Mouse (Mus musculus) left cerebral cortex, adult 18-20 months (tissue): ENCODE measurements around the gene Slc27a5. TPM values are rescaled to one million over a fixed set of nuclear protein-coding genes. Genes with fewer than 3 reads are reported as not detected.

Experiments
- DNase-seq, 2 experiments: peaks; one replicate each; pipeline ENCODE4 v3.0.0; 2021 to 2022; ENCODE audit warnings: low spot score in 2 of 2, mixed read lengths in 1 of 2
- total RNA-seq, 2 experiments: library from RNA; stranded (reverse); gene quantifications; 2 replicates each; pipeline ENCODE4 v1.2.3; 2021

The Slc27a5 gene
- total RNA-seq, 2 experiments from 2014 or later = 0.28 TPM; not detected in 1

DNA sequence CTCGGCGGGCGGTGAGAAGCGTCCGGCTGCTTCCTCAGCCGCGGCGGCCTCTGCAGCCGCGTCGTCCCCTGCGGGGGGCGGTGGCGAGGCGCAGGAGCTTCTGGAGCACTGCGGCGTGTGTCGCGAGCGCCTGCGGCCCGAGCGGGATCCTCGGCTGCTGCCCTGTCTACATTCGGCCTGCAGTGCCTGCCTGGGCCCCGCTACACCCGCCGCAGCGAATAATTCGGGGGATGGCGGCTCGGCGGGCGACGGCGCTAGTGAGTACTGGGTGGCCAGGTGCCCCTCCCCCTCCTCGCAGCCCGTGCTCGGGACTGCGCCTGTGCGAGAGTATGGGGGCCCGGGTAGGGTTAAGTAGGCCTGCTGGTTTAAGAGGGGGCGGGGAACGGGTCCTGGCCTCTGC is 26.8 kb upstream of the Slc27a5 start:
- peak; percentile 77 to 79 for DNase-seq

DNA sequence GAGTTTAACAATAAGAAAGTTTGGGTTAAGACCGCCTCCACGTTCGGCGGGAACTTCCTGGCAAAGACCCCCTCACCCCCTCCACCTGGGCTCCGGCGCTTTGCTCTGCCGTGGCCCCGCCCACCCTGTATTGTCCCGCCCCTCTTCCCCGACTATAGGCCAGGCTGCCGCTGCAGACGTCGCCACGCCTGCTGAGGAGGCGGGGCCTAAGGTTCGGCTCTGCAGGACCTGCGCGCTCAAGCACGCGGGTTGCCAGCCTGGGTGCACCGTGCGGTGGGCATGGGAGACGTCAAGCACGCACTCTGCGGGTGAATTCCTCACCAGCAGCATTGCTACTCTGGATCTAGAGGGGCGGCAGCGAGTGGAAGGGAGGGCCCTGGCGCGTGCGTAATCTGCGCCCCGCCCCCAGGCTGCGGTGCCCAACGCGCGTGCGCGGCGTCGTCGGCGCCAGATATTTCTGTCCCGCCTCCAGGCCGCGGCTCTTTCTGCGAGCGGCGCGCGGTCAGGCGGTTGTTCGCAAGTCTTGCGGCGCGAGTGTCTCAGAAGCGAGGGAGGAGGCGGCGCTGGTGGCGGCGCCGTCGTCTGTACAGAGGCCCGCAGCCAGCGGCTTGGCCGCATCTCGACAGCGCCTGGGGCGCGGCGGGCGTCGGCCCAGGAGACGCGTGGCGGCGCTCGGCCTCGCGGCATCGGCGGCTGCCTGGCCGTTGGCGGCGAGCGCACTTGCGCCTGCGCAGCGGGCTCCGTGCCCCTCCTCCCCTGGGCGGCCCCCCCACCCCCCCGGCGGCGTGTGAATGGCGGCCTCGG is 26.1 kb upstream of the Slc27a5 start:
- DNase-seq = peak; percentile 92 to 95

DNA sequence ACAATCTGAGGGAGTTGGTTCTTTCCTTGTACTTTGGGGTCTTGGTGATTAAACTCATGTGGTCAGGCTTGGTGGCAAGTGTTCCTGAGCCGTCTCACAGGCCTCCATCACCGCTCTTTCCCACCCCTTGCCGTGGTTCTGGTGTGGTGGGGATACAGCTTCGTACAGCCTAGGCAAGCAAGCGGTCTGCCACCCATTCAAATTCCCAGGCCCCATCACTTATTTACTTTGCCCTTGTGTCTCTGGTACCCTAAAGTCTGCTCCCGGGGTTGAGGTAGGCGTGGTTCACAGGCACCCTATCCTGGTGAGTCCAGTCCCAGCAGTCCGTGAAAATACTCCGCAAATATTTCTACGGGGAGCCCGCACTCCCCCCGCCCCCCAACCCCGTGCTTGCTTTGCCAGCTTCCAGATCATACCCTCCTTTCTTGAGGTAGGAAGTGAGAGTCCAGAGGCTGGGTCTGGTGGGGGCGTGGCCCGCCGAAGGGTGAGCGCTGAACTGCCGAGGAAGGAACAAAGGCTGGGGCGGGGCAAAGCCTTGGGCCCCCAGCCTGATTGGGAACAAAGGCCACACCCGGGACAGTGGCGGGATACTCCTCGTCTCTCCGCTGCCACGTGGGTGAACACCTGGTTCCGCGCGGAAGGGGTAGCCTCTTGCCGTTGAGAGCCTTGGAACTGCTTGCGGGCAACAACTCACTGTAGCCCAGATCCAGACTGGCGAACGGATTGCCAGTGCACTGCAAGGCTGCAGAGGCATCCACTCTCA is 25.0 kb upstream of the Slc27a5 start:
- no peak for DNase-seq

DNA sequence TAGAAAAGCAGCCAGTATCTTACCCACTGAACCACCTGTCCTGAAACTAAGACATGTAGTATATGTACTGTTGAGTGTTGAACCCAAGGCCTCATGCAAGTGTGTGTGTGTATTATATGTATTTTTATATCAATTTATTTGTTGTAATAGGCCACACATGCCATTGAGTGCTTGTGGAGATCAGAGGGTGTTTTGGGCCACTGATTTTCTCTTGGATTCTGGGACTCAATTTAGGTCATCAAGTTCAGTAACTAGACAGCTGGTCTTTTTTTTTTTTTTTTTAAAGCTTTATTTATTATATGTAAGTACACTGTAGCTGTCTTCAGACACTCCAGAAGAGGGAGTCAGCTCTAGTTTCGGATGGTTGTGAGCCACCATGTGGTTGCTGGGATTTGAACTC is 17.2 kb upstream of the Slc27a5 start:
- DNase-seq = no peak

DNA sequence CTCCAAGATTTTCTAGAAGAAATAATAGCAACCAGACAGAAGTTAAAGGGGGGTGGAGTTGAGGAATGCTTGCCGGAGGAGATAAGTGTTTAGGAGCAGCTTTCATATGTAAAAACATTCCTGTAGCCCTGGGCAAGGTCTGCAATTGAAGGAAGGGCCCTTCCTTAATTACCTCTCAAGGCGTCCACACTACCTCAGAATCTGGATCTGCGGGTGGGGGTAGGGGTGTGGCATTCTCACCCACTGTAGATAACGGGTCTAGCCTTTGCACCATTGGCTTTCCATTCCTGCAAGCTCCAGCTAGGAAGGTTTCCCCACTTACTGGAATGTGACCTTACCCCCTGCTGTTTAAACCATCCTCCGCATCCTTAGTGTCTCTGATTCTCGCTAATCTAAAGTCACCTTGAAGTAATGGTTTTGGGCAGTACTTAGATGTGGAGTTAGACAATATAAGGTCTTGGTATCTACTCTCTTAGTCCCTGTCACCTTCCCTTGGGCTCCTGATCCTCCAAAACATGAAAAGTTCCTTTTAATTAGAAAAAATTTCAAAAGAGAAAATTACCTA is 16.4 kb upstream of the Slc27a5 start:
- no peak for DNase-seq

DNA sequence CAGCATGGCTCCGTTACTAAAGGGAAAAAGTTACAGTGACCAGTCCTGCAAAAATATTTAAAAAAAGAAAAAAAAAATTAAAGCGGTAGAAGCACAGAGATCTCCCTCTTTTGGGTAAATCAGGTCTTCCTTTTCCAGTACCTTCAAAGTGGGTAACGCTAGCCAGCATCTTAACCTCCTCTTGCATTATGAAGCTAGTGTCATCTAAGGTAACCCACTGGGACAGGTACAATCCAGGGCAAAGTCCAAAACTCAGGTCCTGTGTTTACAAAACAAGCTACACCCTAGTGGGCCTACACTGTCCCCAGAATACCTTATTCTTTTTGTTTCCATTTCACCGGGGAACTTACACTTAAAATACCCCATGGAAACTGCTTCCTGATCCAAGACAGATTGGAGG is 15.7 kb upstream of the Slc27a5 start:
- no peak for DNase-seq

DNA sequence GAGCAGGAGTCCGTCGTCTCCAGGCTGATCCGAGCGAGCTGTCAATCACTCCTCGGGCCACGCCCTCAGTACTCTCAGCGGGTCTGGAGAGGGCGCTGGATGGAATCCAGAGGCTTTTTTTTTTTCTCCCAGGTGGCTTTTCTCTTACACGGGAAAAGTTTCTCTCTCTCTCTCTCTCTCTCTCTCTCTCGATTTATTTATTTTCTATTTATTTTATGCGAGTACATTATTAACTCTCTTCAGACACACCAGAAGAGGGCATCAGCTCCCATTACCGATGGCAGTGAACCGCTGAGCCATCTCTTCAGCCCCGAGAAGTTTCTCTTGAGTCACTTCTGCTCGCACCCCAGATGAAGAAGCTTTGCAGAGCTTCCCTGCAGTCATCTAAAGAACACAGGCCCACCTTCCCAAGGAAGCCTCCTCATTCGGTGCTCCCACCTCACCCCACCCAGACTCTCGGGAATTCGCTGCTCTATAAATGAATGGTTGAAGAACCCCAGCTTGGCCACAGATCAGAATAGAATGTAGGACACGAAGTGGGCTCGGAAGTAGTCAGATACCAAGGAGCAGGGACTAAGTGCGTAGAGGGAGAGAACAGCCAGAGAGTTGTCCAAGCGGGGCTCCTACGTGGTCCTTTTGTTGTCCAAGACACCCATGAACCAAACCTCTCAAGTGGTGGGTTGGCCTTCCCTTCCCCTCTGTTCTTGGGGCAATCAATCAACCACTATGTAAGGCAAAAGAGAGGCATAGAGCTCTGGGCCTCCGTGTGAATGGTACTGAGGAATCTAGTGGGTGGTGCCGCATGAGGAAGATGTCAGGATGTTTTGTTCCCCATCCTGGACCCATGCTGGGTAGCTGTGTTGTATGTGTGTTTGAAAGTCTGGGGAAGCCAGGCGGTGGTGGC is 12.3 kb upstream of the Slc27a5 start, which contains the start of gene Zbtb45:
Gene Zbtb45, minus strand, starts transcription at position 30 of the 904 bp plus-strand sequence.
- DNase-seq = no peak

DNA sequence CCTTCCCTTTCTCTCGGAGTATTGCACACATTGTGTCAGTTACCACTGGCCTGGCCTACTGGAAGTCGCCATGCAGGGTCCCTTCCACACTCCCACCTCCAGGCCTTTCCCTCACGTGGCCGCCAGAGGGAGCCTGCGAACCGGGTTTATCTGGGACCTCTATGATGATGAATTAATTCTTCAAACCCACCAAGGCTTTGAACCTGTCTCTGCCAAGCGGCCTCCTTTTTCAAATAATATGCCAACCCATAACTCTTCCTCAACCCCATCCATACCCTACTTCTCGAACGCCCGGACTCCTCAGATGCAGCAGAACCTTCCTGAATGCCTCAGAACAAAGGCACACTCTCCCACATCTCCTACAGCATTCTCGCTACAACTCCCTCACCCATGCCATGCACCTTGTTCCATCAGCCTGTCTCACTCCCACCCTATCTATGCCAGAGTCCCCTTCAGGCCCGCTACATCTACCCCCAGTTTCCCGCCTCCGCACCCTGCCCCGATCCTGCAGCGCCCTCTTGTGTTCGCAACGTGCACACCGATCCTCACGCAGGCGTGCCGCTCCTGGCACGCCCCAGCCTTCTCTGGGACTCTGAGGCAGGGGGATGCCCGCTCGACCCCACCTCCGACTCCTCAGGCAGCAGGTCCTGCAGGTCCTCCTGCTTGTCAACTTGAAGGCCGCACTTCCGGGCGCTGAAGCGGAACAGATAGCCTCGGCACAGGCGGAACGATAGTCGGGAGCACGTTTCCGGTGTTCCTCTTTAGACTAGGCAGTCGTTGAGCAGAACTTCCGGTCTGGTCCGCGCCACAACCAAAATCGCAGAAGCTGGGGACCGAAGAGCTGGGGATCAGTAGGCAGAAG is 11.4 kb upstream of the Slc27a5 start:
- DNase-seq = peak; percentile 89 to 91

DNA sequence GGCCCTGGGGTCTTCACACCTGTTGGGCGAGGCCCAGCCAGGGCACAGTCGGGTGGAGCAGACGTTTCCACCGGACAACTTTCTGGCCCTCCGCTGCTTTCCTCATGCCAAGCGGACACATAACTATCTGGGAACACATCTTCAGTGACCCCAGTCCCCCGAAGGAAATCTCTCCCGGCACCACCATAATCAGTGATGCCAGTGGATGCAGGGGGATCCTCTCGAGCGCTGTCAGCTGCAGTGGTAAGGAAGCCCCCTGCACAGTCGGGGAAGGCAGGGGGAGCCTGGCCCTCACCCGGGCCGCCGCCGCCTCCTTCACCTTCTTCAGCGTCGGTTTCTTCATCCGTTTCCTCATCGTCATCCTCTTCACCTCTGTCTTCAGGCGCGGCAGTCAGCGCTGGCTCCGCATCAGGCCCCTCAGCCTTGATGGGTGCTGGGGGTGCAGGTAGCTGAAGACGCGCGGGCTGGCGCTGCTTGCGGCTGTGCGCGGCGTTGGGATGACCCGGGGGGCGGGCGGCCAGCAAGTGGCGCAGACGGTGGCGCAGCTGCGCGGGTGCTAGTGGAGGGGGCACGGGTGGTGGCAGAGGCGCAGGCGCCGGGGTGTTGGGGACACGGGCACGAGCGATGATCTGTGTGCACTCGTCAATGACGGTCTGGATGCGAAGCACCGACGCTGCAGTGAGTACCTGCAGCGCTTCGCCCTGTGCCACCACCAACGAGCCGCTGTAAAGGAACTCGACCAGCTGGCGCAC is 9.5 kb upstream of the Slc27a5 start:
- DNase-seq = no peak

DNA sequence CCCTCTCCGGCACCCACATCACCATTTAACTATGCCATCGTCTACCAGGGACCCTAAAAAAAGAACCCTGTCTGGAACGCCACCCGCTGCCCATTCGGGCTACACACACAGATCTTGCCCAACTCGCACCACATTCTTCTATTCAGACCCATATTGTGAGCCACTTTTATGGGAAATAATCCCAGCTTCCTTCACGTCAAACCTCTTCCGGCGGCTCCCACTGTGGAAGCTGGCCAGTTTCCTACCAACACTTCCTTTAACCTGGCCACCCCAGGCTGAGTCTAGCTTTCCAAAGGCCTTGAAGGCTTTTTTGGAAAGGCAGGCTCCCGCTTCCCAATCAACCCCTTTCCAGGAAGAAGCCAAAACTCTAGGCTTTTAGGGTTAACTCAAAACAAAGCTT is 8.5 kb upstream of the Slc27a5 start:
- no peak for DNase-seq

DNA sequence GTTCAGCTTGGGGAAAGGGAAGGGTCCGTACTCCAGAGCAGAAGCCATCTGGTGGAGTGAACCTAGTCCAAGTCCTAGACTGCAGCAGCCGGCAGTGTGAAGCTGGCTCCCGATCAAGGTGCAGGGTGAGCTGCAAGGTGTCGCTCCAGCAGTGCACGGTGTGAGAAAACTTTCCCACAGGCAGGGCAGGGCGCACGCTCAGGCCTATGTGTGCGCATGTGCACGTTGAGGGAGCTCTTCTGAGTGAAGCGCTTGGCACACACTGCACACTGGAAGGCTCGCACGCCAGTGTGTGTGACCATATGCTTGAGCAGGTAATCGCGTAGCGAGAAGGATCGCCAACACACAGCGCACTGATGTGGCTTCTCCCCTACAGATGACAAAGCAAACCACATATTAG is 8.0 kb upstream of the Slc27a5 start:
- no peak for DNase-seq

DNA sequence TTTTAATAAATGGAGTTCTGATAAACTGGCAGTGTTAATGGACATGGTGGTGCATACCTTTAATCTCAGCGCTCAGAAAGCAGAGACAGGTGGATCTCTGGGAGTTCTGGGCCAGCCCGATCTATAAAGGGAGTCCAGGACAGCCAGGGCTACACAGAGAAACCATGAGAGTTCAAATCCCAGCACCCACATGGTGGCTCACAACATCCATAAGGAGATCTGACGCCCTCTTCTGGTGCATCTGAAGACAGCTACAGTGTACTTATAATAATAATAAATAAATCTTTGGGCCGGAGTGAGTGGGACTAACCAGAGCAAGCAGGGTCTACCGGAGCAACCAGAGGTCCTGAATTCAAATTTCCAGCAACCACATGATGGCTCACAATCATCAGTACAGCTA is 5.4 kb upstream of the Slc27a5 start:
- DNase-seq = no peak

DNA sequence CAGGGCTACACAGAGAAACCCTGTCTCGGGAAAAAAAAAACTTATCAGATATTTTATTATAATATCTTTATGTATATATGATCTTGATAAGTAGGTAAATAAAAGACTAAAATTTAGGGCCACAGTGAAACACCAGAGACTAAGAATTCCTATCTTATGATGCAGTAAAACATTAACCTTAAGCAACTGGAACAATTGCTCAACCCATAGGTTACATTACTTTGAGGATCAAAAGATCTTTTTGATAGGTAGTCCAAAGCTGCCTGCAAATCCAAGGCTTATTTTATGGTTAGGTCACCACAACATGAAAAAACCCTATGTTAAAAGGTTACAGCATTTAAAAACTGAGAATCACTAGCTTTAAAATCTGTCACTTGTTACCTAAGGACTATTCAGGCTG is 3.6 kb upstream of the Slc27a5 start:
- DNase-seq = no peak

DNA sequence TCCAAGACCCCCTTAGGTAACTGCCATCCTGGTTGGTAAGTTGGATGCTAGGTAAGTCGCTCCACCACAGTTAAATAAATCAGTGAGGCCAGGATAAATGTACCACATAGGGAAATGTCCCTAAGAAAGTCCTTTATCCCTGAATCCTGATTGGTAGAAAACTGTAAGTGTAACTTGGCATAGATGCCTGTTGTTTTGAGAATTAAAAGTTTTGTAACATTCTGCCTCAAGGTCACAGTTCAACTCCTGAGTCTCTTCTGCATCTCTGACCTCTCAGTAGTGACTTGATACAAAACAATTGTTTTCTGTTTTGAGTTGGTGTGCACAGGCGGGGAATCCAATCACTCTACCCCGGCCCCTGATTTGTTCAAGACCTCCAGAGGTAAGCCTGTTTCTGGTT is 859 bp upstream of the Slc27a5 start, which contains the start of gene Trim28:
Gene Trim28, plus strand, starts transcription at position 264 of the 400 bp plus-strand sequence.
- no peak for DNase-seq

DNA sequence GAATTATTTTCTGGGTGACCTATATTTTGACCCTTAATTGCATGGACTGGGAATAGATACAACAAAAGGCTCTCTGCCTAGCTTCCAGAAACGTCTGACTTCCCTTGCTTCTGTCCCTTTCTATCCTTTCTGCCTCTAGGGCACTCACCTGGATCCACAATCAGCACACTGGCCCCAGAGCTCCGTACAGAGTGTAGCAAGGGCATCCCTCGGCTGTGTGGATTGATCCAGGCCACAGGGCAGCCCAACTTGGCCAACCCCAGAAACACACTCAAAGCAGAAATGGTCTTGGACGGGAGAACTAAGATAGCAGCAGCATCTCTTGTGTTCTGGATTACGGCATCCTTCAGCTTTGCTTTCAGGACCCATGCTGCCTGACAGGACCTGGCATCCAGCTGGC is 762 bp downstream of the Slc27a5 start:
- no peak for DNase-seq

DNA sequence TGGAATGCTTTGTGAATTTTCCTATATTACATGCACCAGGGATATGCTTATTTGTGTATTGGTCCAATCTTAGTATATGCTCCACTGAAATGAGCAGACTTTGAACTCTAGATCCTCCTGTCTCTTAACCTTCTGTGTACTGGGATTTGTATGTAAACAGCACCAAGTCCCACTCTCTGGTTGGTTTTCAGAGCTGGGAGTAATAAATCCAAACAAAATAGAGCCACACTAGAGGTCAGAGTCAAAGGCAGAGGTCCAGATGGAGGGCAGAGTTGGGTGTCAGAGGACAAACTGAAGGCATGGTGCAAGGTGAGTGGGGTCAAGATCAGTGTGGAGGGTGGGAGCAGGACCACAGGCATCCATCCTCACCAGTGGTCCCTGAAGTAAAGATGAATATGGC is 2.1 kb downstream of the Slc27a5 start:
- no peak for DNase-seq

DNA sequence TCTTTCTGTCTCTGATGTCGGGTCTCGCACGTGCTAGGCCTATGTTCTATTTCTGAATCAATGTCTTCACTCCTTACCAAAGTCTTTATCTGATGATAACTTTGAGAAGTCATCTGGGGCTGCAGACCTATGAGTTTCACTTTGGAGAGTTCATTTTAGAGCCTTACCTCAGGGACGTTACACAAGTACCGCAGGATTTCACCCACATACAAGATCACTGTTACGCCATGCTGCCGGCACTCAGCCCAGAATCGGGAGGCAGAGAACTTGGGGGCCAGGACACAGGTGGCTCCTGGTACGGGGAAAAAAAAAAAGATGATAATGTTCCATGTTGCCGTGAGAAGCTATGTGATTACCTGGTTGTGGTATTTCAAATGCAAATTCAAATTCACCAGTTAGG is 4.8 kb downstream of the Slc27a5 start:
- DNase-seq = no peak

DNA sequence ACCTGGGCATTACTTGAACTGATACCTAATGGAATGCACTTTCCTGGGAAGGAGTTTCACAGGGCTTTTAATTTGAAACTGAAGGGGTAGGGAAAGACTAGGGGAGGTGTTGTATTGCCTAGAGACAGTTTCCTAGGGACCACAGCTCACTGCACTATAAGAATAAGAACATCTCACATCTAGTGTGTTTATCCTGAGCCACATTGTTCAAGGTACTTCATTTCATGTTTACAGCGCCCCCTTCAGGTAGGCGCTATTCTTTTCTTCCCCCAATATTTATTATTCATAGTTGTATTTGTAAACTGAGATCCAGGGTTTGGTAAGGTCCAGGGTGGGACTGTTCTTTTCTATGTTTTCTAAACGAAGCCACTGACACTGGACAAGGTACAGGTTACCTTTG is 5.8 kb downstream of the Slc27a5 start:
- DNase-seq = no peak

DNA sequence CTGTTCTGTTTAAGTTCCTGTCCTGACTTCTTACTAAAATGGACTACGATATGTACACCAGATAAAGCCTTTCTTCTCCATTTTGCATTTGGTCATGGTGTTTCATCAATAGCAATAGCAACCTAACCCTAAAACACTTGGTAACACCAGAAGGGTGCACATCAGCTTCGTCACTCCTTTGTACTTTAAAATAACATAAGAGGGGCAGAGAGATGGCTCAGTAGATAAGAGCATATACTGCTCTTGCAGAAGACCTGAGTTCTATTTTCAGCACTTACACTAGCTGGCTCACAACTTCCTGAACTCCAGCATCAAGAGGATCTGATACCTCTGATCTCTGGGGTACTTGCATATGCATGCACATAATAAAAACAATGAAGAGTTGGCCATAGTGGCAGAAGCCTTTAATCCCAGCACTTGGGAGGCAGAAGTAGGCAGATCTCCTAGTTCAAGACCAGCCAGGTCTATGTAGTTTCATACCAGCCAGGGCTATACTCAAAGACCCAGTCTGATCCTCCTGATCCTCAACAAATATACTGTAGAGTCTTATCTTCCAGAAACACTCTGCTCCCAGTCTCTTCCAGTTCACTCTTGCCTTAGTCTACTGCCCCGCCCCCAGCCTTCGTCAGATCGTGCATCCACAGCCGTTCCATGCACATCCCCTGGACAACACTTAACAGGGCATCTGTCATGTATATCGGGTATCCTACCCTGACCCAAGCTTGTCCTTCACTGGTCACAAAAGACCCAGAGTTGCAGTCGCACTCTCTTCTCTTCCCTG is 10.4 kb downstream of the Slc27a5 start:
- DNase-seq = no peak
